Mouse (Mus musculus): ENCODE results near the gene Sema4a. TPM values are rescaled to one million over a fixed set of nuclear protein-coding genes. Genes with fewer than 3 reads are reported as not detected.

Gene Sema4a
- total RNA-seq, 1 experiment from 2014 or later, result 6.2 TPM

Small RNA genes lying within 50 kb of the gene (microRNA-seq; reads per million reads assigned to microRNA genes)
- 0 to 0.69 reads per million in 2 experiments for gene Mir7011

Other genes starting within 250 kb of the Sema4a start
- 4.0 and 4.4 TPM in 2 replicates for gene Rhbg, start 206.5 kb downstream of the Sema4a start, total RNA-seq (2021)
- 1.6 and 2.5 TPM in 2 replicates for gene Gm38392, start 174.0 kb downstream of the Sema4a start, total RNA-seq (2021)
- gene Tsacc, start 164.2 kb downstream of the Sema4a start, total RNA-seq (2021), result 8.9 and 11.3 TPM in 2 replicates
- gene Cct3, start 164.1 kb downstream of the Sema4a start, total RNA-seq (2021), result 277 and 284 TPM in 2 replicates
- 183 and 214 TPM in 2 replicates for gene Glmp, start 136.2 kb downstream of the Sema4a start, total RNA-seq (2021)
- gene Tmem79, start 125.0 kb downstream of the Sema4a start, total RNA-seq (2021), result 6.6 and 7.8 TPM in 2 replicates
- 55.3 and 59.1 TPM in 2 replicates for gene Smg5, start 124.9 kb downstream of the Sema4a start, total RNA-seq (2021)
- 1.6 and 1.9 TPM in 2 replicates for gene Paqr6, start 96.6 kb downstream of the Sema4a start, total RNA-seq (2021)
- 0.79 and 2.3 TPM in 2 replicates for gene Bglap3, start 88.4 kb downstream of the Sema4a start, total RNA-seq (2021)
- gene Bglap2, start 82.5 kb downstream of the Sema4a start, total RNA-seq (2021), result 1.0 TPM in 1 of 2 replicates, not detected in the other
- gene Bglap, start 76.7 kb downstream of the Sema4a start, total RNA-seq (2021), result 4.3 TPM in 1 of 2 replicates, not detected in the other
- gene Pmf1, start 50.9 kb downstream of the Sema4a start, total RNA-seq (2021), result 34.9 and 41.2 TPM in 2 replicates
- gene Slc25a44, start 36.0 kb downstream of the Sema4a start, total RNA-seq (2021), result 42.9 and 45.9 TPM in 2 replicates
- gene Lmna, start 48.8 kb upstream of the Sema4a start, total RNA-seq (2021), result 90.6 and 91.1 TPM in 2 replicates
- 3.3 and 3.5 TPM in 2 replicates for gene Mex3a, start 71.2 kb upstream of the Sema4a start, total RNA-seq (2021)
- gene Rab25, start 87.1 kb upstream of the Sema4a start, total RNA-seq (2021), result not detected in 2 replicates
- 148 and 150 TPM in 2 replicates for gene Lamtor2, start 91.9 kb upstream of the Sema4a start, total RNA-seq (2021)
- gene Ubqln4, start 92.6 kb upstream of the Sema4a start, total RNA-seq (2021), result 74.3 and 87.0 TPM in 2 replicates
- 199 and 214 TPM in 2 replicates for gene Ssr2, start 114.7 kb upstream of the Sema4a start, total RNA-seq (2021)
- 35.4 and 35.9 TPM in 2 replicates for gene Arhgef2, start 144.8 kb upstream of the Sema4a start, total RNA-seq (2021)
- gene Rxfp4, start 192.0 kb upstream of the Sema4a start, total RNA-seq (2021), result not detected in 2 replicates
- gene Khdc4, start 224.6 kb upstream of the Sema4a start, total RNA-seq (2021), result 64.9 and 69.4 TPM in 2 replicates